Mouse (Mus musculus) T-cell, adult 2 months (primary cell): ENCODE data around the gene Yeats4.
"Not testable (repeated sequence)": the region's sequence is repeated elsewhere in the genome, so short reads cannot be mapped to it uniquely, and the experiment has no call there.

Experiments used
- DNase-seq: peaks from one replicate; pipeline ENCODE4 v3.0.0; 2022; ENCODE audit warnings: low spot score

Yeats4 gene

DNA sequence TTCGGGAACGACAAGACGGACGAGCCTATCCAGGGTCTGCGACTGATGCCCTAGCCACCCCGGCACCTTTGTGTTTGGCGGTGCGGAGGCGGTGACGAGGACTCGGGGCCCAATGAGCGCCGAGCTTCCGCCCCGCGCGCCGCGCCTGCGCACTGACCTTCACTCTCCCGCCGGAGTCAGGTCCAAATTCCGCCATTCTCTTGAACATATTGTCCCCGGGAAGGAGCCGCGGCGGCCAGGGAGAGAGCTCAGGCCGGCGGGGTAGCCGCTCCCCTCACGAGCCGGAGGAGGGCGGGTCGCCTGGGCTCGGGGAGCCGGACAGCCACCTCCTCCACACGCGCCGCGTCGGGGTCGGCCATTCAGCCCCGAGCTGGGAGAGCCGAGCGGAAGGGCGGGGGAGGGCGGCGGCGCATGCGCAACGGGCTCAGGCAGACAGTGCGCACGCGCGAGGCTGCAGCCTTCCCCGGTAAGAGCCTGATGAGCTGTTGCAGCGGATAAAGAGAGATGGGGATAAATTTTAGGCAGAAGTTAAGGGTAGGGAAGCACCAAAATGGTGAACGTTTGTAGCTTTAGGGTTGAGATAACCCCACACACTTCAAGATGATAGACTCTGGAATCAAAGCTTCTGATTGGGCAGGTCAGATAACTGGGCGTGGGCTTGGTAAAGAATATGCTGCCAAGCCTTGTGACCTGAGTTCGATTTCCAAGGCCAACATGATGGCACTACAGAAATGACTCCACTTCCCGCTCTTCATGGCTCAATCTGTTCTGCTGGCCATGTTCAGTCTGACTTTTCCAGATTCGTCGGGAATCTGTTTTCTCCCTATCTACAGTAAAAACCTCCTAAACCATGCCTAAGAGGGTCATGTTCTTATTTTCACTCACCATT is at the start of gene Yeats4:
TSS of gene Yeats4 (minus strand) at position 406 of the 889 bp plus-strand sequence.
- peak; percentile 97 for DNase-seq

DNA sequence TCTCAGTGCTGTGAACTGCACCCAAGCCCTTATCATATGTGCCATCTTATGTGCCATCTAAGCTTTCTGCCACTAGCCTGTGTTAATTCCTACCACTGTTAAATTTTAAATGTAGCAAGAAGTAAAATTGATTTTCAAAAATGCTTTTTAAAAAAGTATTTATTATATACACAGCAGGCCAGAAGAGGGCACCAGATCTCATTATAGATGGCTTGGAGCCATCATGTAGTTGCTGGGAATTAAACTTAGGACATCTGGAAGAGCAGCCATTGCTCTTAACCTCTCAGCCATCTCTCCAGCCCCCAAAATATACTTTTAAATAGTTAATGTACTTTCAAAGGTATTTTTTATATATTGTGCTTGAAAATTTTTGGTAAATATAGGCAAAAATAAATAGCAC is 47.7 kb upstream of the Yeats4 start:
- no peak for DNase-seq

DNA sequence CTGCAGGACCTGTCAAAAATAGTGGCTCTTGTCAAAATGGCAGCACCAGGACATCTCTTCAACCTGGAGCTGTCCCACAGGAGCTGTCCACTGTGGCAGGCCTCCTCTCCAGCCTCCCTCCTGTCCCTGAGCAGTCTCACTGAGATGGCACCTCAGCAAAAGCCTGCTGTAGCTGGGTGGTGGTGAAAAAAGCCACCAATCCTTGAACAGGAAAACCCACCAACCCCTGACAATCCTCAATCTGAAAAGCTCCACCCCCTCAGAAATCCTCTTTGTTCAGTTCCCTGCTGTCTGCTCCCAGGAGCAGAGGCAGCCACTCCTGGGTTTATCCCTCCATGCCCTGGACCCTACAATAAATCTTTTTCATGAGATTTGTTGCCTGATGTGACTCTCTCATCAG is 35.6 kb upstream of the Yeats4 start:
- DNase-seq = no peak

DNA sequence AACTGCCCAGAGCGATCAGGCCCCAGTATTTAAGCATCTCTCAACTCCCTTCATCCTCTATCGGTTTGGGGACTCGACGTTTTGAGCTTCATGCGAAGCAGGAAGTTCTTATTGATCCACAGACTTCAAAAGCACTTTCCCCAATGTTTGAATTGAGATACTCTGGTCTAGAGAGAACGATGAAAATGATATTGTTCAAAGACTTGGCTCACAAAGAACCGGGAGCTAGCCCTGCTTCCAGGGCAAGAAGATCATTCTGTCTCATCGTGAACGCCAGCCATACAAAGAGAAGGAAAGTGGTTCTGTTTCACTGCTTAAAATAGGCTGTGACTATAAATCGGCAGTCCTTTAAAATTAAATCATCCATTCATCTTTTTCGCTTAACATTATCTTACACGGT is 14.3 kb upstream of the Yeats4 start, which contains the start of gene 9530003J23Rik:
TSS of gene 9530003J23Rik (minus strand) at position 101 of the 400 bp plus-strand sequence.
- no peak for DNase-seq

DNA sequence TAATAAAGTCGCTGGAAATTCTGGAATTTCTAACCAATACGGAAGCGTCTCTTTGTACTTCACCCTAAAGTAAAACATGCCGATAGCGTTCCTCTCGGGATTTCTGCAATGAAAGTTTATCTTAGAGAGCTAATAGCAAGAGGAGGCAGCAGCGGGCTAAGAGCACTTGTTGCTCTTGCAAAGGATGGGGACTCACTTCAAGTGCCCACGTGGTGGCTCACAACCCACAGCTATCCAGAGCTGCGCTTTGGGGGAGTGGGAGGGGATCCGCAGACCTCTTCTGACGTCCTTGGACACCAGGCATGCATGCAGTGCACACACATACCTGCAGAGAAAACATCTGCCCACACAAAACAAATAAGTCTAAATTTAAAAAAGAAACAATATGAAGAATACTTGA is 11.6 kb upstream of the Yeats4 start:
- DNase-seq = no peak

DNA sequence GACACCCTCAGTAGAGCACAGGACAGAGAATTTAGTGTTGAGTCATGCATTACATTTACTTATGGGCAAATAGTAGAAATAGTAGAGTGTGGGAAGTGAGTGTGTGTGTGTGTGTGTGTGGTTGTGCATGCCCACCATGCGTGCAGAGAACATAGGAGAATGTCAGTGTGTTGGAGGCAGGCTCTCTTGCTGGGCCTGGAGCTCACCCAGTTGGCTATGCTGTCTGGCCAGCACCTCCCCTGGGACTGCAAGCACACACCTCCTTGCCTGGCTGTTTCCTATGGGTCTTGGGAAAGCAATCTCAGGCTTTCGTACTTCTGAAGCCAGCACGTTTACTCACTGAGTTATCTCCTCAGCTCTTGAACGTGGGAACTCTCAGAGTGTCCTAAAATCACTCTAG is 10.5 kb upstream of the Yeats4 start:
- no peak for DNase-seq

DNA sequence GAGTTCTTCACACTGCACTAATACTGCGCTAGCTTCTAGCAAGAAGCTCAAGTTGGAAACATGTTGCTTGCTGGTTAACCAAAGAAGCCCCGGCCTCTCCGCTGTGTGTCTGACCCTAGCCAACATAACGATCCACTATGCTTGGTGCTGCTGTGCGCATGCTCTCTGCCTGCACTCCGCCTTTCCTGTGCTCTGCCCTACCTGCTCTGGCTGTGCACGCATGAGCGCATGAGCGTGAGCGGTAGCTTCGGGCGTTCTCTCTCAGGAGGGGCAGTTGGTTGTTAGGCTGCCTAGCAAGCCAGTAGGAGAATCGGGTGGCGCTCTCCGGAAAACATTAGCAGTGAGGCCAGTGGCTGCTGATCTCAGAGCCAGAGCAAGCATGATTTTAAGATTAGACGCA is 5.5 kb upstream of the Yeats4 start:
- DNase-seq = no peak

DNA sequence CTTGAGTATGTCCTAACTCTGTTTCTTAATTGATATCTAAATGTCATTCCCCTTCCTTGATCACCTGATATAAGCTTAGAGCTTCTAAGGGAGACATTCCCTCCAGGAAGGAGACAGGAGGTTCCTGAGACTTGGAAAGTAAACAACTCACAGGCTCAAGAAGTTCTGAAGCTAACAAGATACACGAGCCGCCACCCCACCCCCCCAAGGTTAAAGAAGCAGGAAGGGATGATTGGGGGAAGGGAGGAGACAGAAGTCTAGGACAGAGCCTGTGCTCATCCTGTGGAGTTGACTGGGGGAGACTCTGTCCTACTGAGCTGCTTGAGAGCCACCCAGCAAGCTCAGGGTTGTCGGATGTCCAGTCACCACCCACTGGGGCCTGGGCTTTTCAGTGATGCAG is 1.7 kb upstream of the Yeats4 start:
- no peak for DNase-seq

DNA sequence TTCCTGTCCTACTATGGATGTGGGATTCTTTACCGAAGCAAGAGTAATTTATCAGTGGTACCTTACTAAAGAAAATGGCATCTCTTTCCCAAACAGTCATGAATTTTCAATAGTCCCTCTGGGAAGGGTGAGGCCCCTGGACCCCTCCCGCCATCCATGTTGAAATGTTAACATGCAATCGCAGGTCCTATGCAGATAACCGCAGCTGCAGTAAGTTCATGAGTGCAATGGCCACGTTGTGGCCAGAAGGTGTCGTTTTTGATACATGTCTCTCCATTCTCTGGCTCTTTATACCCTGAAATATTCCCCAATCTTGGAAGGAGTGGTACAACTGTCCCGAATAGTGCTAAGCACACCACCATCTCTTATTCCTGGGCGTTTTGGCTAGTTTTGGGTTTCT is 787 bp upstream of the Yeats4 start:
- no peak for DNase-seq

DNA sequence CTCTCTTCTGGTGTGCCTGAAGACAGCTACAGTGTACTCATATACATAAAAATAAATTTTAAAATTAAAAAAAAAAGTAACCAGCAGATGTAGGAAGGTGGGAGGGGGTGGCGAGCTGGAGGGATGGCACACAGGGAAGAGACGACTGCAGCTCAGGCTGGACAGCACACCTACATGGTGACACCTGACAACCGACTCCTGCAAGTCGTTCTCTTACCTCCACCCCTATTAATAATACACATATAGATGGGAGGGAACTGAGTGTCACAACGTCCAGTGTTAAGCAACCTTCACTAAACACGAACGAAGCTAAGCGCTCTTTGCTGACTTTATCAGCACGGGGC is 577 bp downstream of the Yeats4 start:
- DNase-seq = no peak

DNA sequence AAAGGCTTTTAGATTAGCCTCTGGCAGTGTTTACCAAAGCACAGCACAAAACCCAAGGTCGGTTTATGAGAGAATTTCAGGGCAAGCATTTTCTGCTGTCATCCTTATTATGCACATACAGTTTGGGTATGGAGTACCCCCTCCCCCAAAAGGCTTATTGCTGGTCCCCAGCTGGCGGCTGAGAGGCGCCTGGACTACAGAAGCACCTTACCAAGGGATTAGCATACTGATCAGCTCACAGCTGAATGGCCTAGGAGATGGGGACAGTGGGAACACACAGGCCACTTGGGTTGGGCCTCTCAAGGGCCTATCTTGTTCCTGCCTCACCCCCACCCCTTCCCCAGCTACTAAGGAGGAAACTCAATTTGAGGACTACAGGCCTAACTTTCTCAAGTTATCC is 1.5 kb downstream of the Yeats4 start:
- no peak for DNase-seq

DNA sequence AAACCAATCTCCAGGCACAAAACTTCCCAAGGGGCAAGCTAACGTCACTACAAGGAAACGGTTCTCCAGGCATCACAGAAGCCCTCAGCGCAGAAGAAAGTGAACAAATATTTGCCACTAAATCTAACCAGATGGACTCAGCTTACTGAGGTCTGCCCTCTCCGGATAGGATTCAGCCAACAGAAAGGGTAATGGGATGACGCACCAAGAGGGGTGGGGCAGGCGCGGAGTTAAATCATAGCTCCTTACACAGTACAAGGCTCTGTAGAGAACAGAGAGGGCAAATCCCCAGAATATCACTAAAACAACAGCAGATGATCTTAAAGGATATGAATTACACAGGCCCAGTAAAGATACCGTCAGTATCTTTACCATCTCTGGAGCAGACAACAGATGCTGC is 6.0 kb downstream of the Yeats4 start:
- no peak for DNase-seq

DNA sequence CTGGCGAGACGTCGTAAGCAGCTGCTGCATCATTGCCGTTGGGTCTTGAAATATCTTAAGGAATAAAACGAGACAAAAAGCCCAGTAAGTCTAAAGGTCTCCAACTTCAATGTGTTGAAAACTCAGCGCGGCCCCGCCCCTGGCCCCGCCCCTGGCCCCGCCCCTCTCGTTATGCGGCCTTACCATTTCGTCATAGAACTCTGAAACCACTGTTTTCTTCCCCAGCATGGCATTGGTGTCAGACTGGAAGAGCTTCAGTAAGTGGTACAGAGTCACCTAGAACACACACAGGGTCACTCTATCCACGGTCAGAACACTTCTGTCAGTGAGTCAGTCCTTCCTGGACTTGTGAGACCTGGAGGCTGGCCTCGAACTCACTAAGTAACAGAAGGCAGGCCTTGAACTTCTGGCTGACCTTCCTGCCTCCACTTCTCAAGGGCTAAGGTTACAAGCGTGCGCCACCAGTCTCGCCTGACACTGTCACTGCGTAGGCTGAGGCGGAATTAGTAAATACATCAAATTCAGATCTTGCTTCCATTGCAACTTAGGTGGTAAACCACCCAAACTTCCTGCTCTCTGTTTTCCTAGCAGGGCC is 7.0 kb downstream of the Yeats4 start:
- DNase-seq = no peak

DNA sequence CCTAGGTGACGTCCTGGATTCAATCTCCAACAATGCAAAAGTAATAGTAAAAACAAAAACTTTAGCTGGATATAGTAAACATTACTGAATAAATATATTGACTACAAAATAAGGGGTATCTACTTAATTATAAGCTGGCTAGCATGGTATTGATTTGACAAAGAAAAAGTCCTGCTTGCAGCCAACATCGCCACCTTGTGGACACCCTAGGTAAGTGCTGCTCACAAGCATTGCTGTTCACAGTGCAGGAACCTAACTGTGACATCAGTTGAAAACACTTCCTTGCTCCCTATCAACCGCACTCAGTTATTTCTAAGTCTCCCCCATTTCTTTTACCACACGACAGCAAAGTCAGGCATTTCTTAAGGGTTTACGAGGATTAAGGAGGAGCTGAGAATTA is 7.5 kb downstream of the Yeats4 start:
- DNase-seq = peak; percentile 71

DNA sequence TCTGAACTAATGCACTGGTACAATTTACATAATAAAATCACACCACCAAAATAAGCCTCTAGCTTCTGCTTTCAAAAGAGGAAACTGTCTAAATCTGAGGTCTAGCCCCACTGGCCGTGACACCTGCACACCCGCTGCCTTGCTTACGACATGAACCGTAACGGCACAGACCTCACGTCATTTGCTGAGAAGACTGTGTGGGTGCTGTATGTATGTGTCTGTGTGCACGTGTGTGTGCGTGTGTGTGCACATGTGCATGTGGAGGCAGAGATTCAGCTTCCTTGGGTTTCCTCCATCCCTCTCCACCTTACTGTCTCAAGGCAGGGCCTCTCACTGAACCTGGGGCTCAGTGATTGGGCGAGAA is 8.2 kb downstream of the Yeats4 start:
- DNase-seq = peak; percentile 59

DNA sequence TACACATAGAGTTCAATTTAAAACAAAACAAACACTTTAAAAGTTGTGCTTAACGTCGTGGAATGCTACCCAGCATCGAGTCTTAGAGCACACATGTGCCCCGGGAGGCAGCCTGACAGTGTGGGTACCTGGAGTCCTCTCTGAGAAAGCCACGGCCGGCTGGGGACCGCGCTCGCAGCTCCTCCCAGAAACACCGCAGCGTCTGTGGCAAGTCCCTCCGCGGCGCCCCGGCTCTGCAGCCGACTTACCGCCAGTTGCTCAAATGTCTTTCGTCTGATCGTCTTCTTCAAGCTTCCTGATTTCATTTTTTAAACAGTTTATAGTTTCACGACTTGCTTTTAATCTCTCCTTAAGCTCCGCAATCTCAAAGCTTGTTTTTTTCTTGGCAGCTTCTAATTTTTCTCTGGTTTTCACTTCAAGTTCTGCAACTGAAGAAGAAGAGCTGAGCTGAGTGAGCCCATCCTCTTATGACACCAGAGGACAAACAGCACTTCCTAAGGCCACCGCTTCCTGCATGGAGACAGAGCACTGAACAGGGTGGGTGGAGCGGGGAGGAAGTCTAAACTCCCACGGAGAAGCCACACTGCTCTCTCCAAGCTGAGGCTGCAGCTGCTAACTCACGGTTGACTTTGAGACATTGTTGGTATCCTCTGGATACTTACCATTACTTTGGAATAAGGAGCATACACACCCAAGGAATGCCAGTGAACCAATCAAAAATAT is 8.7 kb downstream of the Yeats4 start:
- DNase-seq = peak; percentile 49

DNA sequence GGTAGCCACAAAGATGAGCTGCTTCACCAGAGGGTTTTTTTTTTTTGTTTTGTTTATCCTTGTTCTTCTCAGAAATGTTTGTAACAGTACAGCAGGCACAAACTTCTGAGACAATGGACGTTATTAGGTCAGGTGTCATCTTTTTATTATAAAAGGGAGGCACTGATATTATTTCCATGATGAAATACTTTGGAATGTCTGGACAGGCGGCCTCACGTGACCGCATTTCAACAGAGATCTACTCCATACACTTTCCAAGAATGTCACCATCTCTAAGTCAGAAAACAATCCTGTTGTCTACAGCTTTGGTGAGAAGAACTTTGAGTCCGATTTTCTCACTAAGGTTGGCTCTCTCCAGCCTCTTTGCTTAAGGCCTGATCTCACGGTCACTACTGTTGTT is 13.3 kb downstream of the Yeats4 start:
- DNase-seq = no peak

DNA sequence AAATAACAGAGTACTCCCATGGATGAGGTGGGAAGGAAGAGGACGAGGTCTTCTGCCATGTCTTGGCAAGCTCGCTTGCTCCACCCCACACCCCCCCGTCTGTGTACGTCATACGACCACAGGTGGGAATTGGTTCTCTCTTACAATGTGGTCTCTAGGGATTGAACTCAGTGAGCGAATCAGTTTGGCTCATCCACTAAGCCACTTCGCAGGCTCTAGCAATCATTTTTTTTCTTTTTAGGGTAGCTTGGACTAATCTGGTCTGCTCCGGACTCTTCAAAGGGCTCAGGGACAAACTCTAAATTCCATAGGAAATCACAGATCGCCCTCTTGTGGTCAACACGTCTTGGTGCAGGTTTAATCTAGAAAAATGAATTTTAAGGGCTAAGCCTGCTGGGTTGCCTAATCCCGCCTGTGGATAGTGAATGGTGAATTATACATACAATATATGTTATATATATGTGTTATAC is 14.8 kb downstream of the Yeats4 start:
- peak; percentile 55 for DNase-seq

DNA sequence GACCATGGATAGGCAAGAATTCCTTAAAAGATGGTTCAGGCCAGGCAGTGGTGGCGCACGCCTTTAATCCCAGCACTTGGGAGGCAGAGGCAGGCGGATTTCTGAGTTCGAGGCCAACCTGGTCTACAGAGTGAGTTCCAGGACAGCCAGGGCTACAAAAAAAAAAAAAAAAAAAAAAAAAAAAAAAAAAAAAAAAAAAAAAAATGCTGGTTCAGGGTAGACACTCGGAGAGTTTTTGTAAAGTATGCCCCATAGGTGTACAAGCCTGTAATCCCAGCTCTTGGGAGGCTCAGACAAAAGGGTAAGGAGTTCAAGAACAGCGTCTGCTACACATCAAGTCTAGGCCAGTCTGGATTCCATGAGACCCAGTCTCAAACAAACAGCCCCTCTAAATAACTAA is 15.5 kb downstream of the Yeats4 start:
- DNase-seq = not testable (repeated sequence)

DNA sequence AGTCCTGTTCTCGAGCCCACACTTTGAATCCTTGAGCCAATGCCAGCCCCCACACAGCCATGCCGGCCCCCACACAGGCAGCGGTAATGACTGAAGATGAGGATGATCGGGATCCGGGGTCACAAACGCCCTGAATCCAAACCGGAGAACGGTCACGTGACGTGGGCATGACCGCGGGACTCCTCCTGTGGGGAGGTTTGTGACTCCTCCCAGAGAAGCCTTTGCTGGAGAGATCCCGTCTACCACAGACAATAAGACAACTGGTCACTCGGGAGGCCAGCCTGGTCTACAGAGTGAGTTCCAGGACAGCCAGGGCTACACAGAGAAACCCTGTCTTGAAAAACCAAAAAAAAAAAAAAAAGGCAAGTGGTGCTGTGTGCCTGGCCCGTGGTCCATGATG is 16.1 kb downstream of the Yeats4 start:
- no peak for DNase-seq

DNA sequence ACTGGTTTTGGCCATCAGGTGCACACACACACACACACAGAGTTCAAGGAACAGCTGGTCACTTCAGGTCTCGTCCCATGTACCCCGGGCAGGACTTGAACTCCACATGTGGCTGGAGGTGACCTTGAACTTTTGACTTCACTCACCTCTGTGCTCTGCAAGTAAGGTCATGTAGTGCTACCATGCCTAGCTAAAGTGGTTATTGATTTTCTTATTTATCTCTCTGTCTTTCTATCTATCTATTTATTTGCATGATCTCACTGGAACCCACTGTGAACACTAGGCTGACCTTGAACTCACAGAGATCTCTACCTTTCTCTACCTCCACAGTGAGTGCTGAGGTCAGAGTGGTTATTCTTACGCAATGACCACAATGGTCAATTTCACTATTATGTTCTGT is 18.2 kb downstream of the Yeats4 start:
- DNase-seq = no peak

DNA sequence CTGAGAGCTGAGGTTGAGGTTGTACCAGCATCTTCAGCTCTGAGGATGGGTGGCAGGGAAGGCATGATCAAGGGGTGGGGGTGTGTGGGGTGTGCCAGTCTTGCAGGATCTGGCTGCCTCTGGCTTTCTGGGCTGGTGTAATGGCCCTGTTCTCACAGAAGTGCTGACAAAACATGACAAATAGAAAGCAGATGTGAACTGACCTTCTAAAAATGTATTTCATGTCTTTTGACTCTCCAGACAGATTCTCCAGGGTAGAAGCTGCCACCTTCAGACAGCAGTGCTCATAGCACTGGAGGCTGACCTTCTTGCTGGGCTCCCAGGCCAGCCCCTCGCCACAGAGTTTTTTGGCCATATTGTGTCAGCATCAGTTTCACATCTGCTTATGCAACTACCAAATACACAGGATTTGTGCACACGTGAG is 20.7 kb downstream of the Yeats4 start:
- DNase-seq = no peak

DNA sequence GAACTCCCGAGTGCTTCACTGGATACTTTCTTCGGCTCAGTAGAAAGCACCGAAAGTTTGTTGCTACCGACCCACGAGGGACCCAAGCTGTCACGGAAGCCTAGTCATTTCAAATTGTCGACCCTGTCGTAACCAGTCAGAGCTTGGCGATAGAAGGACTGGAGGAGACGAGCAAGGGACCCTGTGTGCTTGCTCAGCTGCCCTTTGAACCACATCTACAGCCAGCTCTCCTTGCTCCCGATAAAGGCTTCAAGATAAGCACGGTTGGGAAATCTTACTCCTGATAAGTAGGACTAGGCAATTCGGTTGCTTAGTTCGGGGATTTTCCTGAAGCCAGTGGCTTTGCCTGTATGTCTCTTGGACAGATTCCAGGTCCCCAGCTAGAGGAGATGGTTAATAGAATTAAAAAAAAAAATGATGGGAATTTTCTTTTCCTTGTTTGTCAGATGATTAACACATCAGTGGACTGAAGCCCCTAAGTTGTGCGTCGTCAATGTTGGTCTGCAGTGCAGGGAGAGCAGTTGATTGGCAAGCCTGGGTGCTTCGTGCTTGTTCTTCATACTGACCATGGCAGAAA is 21.2 kb downstream of the Yeats4 start:
- no peak for DNase-seq
